Mouse (Mus musculus): Measurements from ENCODE around the gene 1700042G07Rik.

Gene 1700042G07Rik

DNA sequence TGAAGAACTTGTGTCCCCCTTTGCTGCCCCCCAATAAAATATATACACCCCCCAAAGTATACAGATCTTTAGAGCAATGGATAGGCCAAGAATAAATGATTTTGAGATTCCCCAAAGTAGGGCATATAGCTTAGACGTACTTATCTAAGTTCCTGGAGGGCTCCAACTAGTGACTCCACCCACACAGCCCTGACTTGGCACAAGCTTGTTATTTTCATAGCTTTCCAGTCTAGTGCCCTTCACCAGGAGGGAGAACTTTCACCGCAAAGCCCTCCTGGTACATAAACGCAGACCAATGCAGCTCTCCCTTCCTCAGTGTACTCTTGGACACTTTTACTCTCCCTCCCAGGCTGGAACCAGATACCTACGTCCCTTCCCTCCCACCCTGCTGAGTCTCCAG, 11.0 kb upstream of the 1700042G07Rik start:
- no peak for DNase-seq (ENCODE audit: low read depth)

DNA sequence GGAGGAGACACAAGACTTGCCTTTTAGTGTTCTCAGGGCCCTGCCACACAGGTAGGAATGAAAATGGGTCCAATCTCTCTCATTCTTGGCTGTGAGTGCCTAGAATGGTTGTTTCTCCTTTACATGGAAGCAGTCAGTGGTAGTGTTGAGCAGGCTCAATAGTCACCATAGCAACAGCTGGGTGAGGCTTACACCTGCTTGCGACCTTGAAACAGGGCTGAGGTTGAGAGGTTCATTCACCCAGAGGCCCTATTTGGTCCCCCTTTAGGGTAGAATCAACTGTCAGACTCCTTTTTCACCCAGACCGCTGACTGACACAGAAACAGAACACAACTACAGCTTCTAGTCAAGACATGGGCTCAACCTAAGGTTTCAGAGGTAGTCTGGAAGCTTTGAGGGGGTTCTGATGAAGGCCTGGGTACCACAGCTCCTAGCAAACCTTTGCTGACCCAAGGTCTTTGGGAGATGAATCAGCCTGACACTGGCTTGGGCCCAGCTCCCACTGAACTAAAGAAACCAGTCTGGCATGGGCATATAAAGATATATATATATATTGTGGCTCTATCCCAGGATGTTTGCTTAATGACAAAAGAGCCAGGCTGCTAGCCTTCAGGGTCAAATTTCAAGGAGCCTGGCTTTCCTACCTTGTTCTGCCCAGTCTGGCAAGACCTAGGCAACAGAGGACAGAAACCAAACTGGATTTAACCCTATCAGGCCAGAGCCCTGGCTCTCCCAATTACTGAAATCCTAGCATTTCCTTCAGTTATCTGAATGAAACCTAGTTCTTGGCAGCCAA, 8.2 kb upstream of the 1700042G07Rik start:
- DNase-seq (ENCODE audit: low read depth): no peak

DNA sequence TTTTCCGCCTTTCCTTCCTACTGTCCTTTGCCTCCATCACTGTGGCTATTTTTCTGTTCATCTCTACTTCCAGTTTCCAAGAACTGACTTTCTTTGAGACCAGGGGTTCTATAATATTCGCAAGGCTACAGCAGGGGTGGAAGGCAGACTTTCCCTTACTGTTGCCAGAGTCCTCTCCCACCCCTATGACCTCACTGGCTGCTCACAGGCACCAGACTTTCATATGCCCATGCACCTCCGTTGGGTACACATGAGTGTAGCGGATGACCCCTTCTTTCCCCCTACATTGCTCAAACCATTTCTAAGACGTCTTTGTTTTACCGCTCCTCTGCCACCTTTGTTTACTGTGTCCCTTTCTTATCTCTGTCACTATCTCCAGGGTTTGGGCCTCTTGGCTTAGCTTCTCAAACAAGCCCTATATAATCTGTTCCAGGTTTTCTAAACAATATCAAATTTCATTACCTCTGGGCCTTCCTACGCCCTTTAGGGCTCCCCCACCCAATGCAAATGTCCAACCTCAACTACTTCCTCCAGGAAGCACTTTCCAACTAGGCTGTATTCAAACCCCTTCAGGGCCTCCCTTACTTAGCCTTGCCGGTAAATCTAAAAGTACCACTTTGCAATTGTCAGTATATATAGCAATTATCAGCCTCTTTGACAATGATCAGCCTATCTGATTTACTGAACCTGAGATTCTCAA, 7.3 kb upstream of the 1700042G07Rik start:
- peak; percentile 19 for DNase-seq (ENCODE audit: low read depth)

DNA sequence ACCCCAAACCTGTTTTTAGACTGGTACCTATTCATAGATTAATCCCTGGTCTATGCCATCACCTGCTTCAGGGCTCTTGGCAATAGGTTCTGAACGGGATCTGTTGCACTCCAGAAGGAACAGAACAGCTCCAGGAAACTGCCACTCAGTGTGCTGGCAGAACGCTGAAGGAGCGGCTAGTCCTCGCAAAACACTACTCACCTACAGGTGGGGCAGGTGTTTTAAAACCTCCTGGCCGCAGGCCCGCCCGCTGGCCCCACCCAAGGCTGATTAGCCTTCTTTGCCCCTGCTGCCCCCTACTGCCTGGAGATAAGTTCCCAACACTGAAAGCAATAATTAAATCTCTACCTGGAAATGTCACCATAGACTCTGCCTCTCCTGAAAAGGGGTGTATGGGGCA, 5.8 kb upstream of the 1700042G07Rik start, which contains the start of gene Tspan1:
Gene Tspan1, minus strand, starts transcription at position 198 of the 400 bp plus-strand sequence.
- no peak for DNase-seq (ENCODE audit: low read depth)

DNA sequence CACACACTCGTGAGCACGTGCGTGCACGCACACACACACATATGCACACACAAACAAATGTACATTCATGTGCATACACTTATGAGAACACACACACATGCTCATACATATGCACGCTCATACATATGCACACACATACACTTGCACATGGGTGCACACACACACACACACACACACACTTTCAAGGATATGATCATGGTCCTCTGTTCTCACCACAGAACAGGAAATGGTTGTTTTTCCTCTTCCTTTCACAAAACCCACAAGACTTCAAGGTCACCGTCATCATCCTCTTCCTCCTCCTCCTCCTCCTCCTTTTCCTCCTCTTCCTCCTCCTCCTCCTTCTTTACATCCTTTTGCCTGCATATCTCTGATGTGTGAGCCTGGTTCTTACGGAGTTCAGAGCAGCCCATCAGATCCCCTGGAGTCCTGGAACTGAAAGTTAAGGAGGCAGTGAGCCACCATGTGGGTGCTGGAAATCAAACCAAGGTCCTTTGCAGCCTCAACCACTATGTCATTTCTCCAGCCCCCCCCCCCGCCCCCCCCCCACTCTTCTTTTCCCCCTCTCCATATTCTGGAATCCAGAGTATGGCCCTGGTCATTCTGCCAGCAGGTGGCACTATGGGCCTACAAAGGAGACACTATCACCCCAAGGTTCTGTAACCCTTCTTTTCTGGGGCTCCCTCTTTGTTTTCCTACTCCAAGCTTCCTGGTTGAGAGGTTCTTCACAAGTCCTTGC, 4.4 kb upstream of the 1700042G07Rik start:
- peak; percentile 70 for DNase-seq (ENCODE audit: low read depth)

DNA sequence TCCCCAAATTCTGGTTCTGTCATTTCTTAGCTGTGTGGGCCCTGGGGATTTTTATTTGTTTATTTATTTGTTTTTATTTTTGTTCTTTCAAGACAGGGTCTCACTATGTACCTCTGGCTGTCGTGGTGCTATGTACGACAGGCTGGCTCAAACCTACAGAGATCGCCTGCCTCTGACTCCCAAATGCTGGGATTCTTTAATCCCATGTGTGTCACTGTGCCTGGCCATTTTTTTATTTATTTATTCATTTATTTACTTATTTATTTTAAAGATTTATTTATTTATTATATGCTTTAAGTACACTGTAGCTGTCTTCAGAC, 3.9 kb upstream of the 1700042G07Rik start:
- no peak for DNase-seq (ENCODE audit: low read depth)

DNA sequence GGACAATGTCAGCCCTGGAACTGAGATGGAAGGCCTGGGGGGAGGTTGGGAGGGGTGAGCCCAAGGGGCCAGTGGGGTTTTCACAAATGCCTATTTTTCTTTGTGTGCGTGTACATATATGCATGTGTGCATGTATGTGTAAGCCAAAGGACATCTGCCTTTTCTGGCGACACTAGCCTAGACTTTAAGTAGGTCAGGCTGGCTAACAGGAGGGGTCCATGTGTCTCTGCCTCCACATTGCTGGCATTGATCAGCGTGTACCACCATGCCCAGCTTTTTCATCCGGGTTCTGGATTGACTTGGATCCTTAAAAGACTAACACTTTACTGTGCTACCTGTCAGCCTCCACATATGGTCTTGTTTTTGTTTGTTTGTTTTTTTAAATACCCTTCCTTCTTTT, 580 bp downstream of the 1700042G07Rik start:
- DNase-seq (ENCODE audit: low read depth): no peak

DNA sequence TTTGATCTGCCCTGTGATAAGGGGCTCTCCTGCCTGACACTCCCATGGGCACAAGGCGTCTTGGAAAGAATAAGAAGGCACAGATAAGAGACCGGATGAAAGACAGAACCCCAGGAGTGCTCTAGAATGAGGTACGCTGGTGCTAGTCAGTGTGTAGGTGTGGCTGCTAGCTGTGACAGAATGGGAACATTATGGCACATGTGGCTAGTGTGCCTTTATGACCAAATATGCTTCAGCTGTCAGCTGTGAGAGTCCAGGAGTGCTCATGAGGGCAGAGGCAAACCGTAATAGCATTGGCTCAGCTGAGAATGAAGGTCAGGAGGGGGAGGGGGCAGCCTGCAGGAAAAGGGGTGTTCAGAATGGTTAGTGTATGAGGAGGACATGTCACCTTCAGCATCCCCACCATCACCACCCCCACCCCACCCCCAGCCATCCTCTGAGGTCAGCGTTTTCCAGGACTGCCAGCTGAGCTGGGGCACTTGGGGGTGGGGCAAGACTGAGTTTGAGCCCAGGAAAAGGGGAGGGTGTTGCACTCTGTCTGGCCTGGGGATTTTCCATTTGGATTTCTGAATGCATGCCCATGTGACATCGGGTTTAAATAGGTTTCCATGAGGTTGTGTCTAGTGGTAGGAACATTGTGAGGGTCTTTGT, 1.4 kb downstream of the 1700042G07Rik start:
- no peak for DNase-seq (ENCODE audit: low read depth)

DNA sequence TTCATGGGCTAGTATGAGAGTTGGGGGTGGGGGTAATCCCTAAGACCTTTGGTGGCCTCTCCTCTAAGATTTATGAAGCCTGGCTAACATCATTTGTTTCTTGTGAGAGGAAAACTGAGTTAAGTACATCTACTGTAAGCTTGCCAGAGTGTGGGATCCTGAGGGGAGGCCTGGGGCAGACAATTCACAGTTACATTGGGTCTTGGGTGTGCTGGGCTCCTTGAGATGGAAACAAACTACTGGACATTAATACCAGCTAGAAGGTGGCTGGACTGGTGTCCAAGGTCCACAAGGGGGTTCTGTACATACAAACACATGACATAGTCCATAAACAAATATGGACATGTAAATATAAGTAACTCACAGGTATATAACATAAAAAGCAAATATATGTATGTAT, 2.0 kb downstream of the 1700042G07Rik start:
- no peak for DNase-seq (ENCODE audit: low read depth)

DNA sequence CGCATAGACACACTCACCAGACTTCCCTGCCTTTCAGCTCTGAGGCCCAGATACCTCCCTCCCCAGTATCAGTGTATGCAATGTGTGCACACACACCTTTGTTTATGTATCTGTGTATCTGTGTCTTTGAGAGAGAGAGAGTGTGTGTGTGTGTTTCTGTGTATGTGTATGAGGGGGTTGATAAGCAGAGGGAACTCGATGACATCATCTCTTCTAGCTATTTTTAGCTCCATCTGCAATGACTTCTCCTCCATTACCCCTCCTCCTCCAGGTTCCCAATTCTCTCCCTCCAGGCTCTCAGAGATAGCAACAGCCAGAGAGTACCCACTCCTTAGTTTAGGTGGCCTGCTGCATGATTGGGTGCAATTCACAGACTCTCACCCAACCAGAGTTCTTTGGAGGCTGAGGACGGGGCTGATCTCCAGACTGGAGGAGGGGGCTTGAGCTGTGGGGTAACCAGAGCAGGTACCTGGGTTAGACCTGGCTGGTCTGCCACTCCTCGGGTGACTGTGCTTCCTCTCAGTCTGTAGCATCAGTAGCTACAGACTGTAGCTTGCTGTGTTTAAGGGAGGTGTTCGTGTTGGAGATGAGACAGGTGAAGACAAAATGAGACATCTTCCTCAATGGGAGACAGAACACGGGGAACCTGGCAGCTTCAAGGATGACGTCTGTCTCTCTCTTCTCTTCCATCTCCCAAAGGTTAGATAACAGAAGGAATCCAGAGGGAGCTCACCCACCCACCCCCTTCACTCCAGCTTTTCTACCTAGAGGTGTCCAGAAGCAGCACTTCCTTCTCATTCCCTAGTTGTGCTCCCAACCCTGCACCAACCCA, 2.8 kb downstream of the 1700042G07Rik start:
- peak; percentile 36 for DNase-seq (ENCODE audit: low read depth)

DNA sequence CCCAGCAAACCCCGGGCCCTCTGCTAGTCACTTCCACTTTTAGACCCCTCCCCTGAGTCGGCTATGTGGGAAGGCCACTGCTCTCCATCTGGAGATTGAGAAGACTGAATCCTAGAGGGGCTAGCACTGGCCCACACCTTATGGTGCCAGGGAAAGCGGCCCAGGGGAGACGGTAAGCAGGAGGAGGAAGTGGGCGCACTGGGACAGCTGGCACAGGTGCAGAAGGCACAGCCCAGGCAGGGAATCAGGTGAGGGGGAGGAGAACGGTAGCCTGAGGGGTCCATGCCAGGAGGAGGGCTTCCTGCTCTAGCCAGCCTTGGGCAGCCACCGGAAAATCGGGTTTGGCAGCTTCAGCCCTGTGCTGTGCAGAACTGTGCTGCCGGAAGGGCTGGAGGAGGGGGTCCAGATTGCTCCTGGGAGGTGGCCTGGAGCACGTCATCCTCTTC, 3.4 kb downstream of the 1700042G07Rik start:
- DNase-seq (ENCODE audit: low read depth): peak; percentile 61

DNA sequence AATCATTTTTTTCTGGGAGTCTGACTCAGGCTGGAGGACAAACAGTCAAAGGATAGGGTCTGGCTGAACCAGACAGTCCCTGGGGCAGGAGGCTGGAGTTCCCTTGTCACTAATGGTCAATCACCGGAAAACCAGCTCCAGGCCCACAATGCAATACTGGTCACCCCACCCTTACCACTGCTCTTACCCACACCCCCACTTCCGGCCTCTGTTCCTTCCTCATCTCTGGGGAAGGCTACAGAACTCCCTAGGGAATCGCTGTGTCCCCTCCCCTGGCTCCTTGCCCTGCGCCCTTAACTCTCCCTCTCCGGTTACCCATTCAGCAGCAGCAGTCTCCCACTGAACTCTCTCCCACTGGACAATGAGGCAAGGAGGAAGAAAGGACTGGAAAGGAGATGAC, 4.0 kb downstream of the 1700042G07Rik start:
- DNase-seq (ENCODE audit: low read depth): peak; percentile 59

DNA sequence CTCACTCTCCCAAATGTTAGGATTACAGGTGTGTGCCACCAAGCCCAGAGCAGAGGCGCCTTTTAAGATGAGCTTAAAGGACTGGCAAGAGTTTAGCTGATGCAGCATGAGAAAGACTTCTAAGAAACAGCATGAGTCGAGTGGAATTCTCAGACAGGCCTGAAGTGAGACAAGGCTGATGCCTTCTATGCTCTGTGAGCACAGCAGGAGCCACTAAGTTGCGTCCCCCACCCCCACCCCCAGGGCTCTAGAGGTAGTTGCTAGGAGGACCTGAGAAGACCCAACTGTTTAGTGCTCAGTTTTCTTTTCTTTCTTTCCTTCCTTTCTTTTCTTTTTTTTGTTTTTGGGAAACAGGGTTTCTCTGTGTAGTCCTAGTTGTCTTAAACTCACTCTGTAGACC, 8.9 kb downstream of the 1700042G07Rik start:
- DNase-seq (ENCODE audit: low read depth): no peak

DNA sequence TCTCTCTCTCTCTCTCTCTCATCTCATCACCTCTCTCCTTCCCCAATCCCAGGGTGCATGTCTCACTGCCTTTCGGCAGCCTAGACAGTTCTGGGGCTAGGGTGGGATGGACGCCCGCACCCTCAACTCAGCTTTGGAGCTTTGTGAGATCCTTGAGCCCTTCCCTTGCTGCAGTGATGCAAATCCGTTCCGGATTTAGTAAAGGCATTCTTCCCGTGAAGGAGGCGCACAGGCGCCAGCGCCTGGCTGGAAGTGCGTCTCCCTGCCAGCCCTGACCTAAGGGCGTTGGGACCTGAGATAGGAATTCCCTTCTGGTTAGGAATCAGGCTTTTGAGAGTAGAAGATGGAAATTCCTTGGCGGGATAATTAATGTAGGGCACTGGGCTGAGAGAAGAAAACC, 9.6 kb downstream of the 1700042G07Rik start:
- DNase-seq (ENCODE audit: low read depth): no peak

DNA sequence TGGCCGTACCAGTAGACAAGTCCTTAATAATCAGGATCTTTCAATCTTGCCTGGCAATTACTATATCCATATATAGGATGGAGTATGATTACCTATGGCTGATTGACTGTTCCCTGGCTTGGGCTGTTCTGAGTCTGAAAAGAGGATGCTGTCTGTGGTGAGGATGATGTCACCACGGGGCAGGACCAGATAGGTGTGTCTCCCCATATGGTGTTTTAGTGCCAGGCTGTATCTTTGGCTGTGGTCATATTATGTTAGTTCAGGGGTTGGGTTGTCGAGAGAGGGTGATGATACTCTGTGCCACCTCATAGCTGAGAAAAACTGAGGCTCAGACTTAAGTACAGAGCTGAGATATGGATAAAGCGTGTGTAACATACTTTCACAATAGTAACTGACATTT, 11.9 kb downstream of the 1700042G07Rik start:
- DNase-seq (ENCODE audit: low read depth): no peak

DNA sequence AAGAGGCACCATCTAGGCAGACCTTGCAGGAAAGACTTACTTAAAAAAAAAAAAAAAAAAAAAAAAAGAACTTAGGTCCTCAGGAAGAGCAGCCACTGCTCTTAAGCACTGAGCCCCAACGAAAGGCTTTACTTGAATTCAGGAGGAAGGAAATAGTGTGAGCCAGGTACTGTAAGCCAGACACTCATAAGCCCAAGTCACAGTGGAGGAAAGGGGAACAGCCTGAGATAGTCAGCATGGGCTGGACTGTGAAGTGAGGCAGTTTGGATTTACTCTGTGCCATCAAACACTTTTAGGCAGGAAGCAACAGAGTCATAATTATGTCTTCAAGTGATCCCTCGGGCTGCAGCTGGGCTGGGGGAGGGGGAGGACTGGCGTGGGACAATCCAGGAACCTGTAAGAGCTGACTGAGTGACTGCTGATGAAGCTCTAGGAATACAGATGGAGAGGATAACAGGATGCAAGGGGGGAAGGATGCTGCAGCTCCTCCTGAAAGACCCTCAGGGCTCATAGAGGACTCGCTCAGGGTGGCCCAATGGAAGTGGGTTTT, 19.2 kb downstream of the 1700042G07Rik start:
- DNase-seq (ENCODE audit: low read depth): no peak

DNA sequence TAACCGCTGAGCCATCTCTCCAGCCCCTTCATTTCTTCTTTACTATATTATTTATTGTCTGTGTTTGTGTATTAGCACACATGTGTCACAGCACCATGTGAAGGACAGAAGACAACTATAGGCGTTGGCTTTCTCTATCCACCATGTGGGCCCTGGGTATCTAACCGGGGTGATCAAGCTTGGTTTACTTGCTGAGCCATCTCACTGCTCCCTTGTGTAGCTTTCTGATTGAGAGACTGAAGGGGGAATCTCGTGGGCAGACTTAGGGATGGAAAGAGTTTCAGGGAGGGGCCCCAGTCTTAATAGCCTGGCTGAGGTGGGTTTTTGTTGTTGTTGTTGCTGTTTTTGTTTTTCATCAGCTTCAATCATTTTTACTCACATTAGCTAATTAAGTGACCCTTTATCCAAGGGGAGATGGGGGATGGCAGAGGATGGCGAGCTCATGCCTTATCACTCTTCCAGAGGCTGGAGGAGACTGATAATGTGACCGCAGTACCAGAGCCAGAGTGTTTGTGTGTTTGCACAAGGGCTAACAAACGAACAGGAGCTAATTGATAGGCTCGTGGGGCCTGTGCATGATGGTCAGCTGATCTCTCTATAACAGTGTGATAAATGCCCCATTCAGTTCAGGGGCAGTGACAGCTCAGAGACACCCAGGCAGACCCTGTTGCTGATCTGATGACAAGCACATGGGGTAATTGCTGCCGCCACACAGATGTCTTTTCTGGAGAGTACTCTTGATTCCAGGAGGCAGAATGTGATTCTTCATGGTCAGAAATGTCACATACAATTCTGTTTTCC, 20.6 kb downstream of the 1700042G07Rik start:
- no peak for DNase-seq (ENCODE audit: low read depth)

DNA sequence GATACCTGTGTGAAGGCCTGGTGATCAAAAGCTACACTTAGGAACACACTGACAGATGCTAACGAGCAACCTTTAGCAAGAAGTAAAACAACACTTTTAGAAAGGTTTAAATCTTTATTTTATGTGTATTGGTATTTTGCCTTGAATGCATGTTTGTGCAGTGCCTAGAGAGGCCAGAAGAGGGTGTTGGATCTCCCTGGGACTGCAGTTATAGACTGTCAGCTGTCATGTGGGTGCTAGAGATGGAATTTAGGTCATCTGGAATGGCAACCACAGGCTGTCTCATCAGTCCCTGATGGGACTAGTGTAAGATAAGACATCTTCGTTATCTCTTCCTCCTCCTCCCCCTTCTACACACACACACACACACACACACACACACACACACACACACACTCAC, 25.2 kb downstream of the 1700042G07Rik start:
- DNase-seq (ENCODE audit: low read depth): peak; percentile 30

DNA sequence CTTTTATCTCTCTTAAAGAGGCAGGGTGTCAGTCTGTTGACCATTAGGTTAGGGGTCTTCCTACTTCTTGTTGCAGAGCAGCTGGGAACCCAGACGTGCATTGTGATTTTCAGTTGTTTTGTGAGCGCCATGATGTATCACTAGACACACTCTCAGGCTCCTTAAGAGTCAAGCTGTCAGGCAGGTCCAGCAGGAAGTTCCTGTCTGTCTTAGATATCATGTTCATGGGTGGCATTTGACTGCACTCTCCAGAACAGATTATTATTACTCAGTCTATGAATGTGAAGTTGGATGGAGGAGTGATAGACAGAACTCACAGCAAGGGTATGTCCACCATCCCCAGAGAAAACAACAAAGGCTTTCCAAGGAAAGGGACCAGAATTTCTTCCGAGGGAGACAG, 31.2 kb downstream of the 1700042G07Rik start:
- DNase-seq (ENCODE audit: low read depth): no peak

DNA sequence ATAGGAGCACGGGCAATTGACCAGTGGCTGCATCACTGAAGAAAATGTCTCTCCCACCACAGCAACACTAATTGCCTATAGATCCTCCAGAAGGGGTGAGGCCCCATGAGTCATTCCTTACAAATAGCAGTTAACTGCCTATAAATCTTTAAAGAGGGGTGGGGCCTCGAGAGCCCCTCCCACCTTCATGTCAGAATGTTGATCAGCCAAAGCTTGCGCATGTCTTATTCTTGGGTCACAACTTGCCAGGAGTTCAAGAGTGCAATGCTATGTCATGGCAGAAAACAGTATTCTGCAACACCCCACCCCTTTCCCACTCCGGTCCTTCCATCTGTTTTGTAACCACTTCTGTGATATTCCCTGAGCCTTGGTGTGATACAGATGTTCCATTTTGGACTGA, 33.4 kb downstream of the 1700042G07Rik start:
- DNase-seq (ENCODE audit: low read depth): no peak
